Mouse (Mus musculus): ENCODE measurements at regions not wholly inside any gene's neighbourhood (a gene's known extent, or its start where the extent isn't known, plus 50 kb on each side); places are given as distances from the start of the nearest gene placed in this dataset.

GRCm38 (mm10) chr1:177568056-177568816 lies 126.1 kb downstream of the Zbtb18 start:
- DNase-seq (ENCODE audit: low spot score) = no peak

GRCm38 (mm10) chr1:177569572-177569971 lies 127.4 kb downstream of the Zbtb18 start:
- DNase-seq (ENCODE audit: low spot score) = no peak

DNA sequence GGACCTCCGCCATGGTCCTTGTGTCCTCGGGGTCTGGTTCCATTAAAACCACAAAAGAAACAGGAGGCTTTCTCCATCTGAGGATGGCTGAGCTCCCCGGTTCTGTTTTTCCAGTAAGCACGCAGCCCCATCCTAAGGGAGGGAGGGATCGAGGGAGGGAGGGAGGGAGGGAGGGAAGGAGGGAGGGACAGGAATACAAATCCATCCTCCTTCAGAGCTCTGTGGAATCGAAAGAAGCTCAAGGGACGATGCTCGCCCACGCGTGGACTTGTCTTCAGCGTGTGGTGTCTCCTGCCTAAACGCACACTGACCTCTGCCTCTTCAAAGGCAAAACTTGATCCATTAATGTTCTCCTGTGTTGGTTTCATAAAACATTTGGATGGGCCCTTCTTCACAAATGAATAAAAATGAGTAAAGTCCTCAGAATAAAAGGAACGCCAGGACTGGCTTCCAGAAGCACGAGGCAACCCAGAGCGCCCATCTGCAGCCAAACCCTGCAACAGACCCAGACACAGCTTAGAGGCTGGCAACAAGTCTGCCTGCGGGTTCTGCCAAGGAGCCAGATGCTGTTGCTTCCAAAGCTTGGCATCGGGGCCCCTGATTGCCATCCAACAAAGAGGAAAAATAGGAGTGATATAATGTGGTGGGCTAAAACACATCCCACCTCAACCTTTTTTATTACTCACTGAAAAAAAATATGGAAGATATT lies 131.0 kb downstream of the Zbtb18 start:
- no peak for DNase-seq (ENCODE audit: low spot score)

DNA sequence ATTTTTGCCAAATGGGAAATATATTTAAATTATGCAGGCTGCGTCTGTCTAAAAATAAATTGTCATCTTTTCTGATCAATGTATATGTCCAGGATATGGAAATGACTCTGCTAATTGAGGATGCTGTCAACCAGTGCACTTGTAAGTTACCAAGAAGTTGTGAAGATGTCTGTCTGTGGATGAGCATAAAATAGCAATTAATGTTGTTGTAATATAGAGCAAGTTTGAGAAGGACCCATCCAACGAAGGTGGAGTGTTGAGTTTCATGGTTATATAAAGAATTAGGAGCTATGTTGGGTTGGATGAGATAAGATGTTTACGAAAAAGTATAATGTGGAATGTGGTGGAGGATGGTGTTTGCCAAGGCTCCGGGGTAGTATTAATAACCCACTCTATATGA lies 131.6 kb downstream of the Zbtb18 start:
- DNase-seq (ENCODE audit: low spot score) = no peak

GRCm38 (mm10) chr1:177574312-177574711 lies 132.2 kb downstream of the Zbtb18 start:
- no peak for DNase-seq (ENCODE audit: low spot score)

- no peak for DNase-seq (ENCODE audit: low spot score)
These were observed 142.2 kb downstream of the Zbtb18 start for GRCm38 (mm10) chr1:177584302-177584886.

DNA sequence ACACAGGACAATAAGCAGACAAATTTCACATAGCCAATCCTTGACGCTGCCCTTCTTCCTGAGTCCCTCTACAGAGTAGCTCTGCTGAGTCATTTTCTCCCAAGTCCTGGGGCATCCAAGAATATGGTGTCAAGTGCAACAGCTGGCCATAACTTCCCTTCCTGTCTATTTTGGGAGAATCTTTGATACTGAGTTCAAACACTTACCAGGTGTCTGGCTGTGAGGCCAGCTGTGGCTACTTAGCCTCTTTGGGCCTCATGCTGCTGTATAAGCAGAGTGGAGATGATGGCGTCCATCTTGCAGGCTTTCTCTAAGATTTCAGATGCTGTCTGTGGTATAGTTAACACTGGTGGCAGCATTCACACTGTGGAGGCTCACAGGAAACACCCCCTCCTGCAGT lies 143.2 kb downstream of the Zbtb18 start:
- no peak for DNase-seq (ENCODE audit: low spot score)

DNA sequence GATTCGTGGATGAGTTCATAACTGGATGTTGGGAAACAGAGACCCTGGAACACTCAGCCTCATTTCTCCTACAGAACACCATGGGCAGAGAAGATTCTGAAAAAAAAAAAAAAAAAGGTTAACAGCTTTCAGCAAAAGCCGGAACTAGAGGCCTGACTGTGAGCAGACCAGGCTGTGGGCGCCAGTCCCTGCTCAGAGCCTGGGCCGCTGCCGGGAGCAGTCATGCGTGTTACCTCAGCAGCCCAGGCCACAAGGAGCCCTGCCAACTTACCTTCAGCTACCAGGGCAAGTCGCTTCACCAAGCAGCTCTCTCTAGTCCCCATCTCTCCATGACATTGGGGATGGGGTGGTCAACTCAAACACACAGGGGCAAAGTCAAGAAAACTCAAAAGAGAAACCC lies 140.6 kb upstream of the 1700016C15Rik start:
- no peak for DNase-seq (ENCODE audit: low spot score)

DNA sequence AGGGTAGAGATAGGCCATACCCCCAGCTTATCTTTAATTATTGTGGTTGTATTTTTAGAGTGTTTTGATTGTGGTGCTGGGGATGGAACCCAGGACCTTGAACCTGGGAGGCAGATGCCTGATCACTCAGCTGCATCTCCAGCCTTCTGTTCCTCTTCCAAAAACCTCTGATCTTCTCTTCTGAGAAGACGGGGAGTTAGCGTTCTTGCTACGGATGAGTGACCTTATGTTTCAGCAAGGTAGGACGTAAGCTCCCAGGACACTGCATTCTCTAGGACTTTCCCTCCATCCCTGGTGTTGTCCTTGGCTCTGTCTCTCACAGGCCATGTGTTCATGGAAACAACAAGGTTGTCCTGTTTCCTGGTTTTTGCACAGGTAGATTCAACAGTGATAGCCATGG lies 140.0 kb upstream of the 1700016C15Rik start:
- DNase-seq (ENCODE audit: low spot score) = no peak

DNA sequence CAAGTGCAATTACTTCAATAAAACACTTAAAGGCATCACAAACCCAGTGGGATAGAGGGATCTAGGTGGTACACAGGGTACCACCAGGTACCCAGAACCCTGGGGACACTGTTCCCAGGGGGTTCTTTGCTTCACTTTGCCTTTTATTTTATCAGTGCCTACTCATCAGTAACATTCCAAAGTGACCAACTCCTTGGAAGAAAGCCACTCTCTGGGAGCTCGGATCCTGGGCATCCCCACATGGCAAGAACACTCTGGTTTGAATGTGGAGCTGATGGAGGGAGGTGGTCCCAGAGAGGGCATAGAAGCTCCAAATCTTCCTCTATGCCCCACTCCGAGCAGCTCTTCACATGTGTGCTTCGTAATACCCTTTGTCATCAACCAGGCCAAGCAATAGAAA lies 137.9 kb upstream of the 1700016C15Rik start:
- DNase-seq (ENCODE audit: low spot score) = no peak

DNA sequence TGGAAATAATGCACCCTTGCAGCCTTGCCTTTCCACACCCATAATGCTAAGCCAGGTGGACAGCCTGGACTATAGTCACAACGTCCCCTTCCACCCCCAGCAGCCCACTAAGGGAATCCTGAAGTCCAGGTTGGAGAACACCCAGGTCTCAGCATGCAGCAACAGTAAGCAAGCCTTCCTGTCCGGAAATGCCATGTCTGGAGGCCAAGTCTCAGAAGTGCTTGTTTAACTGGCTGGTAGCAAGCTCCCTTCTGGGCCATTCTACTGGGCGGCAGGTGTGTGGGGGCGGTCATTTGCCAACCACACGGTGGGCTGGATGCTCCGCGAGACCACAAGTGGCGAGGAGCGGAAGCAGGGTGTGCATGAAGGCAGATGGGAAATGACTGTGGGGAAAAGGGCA lies 137.3 kb upstream of the 1700016C15Rik start:
- no peak for DNase-seq (ENCODE audit: low spot score)

GRCm38 (mm10) chr1:177594341-177594740 lies 135.3 kb upstream of the 1700016C15Rik start:
- DNase-seq (ENCODE audit: low spot score) = no peak

DNA sequence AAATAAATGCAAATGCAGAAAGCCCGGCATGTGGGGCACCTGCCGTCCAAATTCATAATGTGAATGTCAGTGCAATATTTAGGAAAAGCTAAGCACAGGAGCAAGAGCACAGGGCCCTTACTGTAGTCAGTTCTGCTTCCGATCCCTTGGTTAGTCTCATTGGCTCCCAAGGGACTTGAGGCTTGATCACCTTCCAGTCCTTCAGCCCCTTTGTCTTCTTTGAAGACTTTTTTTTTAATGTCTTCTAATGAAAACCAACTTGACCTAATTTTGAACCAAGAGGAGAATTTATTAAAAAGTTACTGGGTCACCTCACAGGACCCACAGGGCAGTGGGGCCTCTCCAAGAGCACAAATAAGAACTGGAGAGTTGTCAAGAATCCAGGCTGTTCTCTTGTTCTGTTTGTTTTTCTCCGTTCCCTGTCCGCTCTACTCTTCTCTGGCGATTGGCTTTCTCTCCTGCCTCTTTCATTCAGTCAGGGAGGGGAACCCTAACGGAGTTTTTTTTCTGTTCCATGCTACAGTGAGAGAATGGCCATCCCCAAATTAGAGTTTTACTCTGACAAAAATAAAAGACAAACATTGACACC lies 134.2 kb upstream of the 1700016C15Rik start:
- DNase-seq (ENCODE audit: low spot score) = no peak

DNA sequence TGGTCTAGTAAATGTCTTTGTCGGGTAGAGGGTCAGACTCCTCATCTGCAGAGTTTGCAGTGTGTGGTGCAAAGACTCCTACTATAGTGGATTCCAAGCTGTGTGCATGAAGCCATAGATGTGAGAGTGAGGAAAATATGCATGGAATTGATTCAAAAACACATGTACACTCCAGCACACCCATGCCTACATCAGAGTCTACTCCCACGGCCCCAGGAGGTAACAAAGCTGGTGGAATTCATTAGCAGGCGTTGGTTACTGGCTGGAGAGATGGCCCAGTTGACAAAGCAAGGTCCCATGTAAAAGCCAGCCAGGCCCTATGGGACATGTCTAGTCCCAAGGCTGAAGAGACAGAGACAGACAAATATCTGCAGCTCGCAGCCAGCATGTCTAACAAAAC lies 132.6 kb upstream of the 1700016C15Rik start:
- DNase-seq (ENCODE audit: low spot score) = no peak

- no peak for DNase-seq (ENCODE audit: low spot score)
These were observed 124.2 kb upstream of the 1700016C15Rik start for GRCm38 (mm10) chr1:177605353-177605969.

GRCm38 (mm10) chr1:177607565-177607964 lies 122.0 kb upstream of the 1700016C15Rik start:
- no peak for DNase-seq (ENCODE audit: low spot score)

DNA sequence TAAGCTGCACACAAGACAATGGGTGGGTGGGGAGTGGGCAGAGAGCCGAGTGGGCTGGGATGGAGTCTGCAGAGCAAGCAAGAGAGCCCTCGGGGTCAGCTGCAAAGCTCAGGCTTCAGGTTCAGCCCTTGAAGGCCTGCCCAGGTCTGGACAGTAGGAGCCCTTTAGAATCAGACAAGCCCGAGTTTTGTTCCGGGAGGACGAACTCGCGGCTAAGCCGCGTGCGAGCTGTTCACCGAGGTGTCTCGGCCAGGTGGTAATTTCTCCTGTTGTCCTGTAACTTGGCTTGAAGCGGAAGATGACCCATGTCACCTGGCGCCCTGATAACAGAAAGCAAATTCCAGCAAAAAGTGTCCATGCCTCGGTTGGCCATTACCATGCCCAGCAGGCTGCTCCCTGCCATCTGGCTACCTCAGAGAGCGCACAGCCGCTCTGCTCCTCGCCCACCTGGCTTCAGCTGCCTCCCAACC lies 121.0 kb upstream of the 1700016C15Rik start:
- DNase-seq (ENCODE audit: low spot score) = no peak

DNA sequence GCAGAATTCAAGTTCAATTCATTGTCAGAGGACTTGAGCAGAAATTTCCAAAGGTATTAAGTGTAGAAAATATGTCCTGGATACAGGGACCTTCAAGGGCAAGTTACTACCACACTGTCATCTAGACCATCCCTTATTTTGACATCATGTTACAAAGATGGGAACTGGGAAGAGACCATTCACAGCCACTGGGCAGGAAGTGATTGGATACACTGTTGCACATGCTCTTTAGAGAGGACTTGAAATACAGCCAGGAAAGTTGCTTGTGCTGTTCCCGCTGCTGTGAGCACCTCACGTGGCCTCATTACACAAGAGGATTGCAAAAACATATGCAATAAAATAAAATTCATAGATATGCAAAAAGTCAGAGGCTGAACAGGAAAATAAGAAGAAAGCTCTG lies 120.4 kb upstream of the 1700016C15Rik start:
- DNase-seq (ENCODE audit: low spot score) = no peak

GRCm38 (mm10) chr1:177609683-177610082 lies 119.9 kb upstream of the 1700016C15Rik start:
- DNase-seq (ENCODE audit: low spot score) = no peak

DNA sequence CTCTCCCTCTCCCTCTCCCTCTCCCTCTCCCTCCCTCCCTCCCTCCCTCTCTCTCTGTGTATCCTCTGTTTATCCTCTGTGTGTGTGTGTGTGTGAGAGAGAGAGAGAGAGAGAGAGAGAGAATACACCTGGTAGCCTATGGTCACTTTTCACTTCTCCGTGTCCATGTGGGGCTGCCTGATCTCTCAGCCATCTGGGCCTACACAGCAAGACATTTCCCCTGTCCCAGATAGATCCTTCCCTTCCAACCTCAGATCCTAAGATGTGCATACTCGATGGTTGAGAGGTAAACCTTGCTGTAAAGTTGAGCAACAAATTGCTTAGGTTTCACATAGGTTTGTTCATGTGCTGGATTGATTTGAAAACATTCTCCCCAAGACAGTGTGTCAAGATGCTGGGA lies 119.5 kb upstream of the 1700016C15Rik start:
- DNase-seq (ENCODE audit: low spot score) = no peak

DNA sequence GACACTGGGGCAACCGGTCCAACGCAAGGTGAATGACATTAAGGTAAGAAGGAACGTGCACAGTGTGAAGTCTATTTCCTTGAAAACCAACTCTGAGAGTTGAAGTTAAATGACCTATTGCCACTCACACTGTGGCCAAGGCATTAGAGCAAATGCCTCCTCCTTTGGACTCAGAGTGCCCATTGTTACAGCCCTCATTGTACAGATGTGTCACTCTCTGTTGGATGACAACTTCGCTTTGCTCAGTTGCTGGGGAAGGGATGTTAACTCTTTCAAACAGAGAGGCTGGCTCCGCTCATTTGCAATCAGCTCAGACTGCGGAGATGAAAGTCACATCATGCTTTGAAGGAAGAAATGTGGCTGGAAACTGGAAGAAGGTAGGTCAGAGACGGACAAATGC lies 117.1 kb upstream of the 1700016C15Rik start:
- DNase-seq (ENCODE audit: low spot score) = no peak

DNA sequence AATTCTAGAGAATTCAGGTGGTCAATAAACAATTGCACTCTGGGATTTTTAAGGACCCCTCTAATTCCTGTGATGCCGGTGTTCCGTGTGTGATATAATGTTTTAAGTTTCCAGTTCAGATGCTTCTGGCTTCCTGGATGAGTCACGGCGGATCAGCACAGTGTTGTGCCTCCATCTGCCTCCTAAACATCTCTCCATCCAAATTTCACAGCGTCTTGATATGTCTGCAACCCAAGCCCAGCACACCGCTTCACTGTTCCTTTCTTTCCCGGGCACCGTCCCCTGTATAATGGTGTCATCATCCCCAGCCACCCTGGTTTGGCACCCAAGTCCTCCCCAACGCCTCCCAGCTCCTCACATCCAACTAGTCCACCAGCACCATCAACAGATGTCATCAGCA lies 114.0 kb upstream of the 1700016C15Rik start:
- no peak for DNase-seq (ENCODE audit: low spot score)

Measured in MN1 (cell line).